Mouse (Mus musculus): ENCODE results near the gene Sag.

Gene Sag

GRCm38 (mm10) chr1:87803576-87803975 lies at the start of gene Sag:
Sag (plus strand) TSS chr1:87803680.
- no peak for DNase-seq (ENCODE audit: low read depth, low spot score)

GRCm38 (mm10) chr1:87755641-87756470 lies 47.6 kb upstream of the Sag start, which contains the start of gene Atg16l1:
Atg16l1 (plus strand) TSS chr1:87755870.
- DNase-seq (ENCODE audit: low read depth, low spot score) = peak; percentile 95

GRCm38 (mm10) chr1:87763821-87764220 lies 39.7 kb upstream of the Sag start:
- DNase-seq (ENCODE audit: low read depth, low spot score) = no peak

GRCm38 (mm10) chr1:87765741-87766140 lies 37.7 kb upstream of the Sag start:
- DNase-seq (ENCODE audit: low read depth, low spot score) = no peak

- DNase-seq (ENCODE audit: low read depth, low spot score) = no peak
These were observed 37.2 kb upstream of the Sag start for GRCm38 (mm10) chr1:87766233-87766632.

GRCm38 (mm10) chr1:87769263-87769662 lies 34.2 kb upstream of the Sag start:
- DNase-seq (ENCODE audit: low read depth, low spot score) = no peak

- no peak for DNase-seq (ENCODE audit: low read depth, low spot score)
These were observed 33.0 kb upstream of the Sag start for GRCm38 (mm10) chr1:87770486-87770885.

- no peak for DNase-seq (ENCODE audit: low read depth, low spot score)
These were observed 31.8 kb upstream of the Sag start for GRCm38 (mm10) chr1:87771724-87772123.

- no peak for DNase-seq (ENCODE audit: low read depth, low spot score)
These were observed 30.1 kb upstream of the Sag start for GRCm38 (mm10) chr1:87773336-87773735.

GRCm38 (mm10) chr1:87774845-87775244 lies 28.6 kb upstream of the Sag start:
- no peak for DNase-seq (ENCODE audit: low read depth, low spot score)

GRCm38 (mm10) chr1:87779204-87779785 lies 24.2 kb upstream of the Sag start:
- DNase-seq (ENCODE audit: low read depth, low spot score) = no peak

GRCm38 (mm10) chr1:87785703-87786102 lies 17.8 kb upstream of the Sag start:
- no peak for DNase-seq (ENCODE audit: low read depth, low spot score)

GRCm38 (mm10) chr1:87786251-87786650 lies 17.2 kb upstream of the Sag start:
- peak; percentile 17 for DNase-seq (ENCODE audit: low read depth, low spot score)

GRCm38 (mm10) chr1:87789665-87790064 lies 13.8 kb upstream of the Sag start:
- DNase-seq (ENCODE audit: low read depth, low spot score) = no peak

- DNase-seq (ENCODE audit: low read depth, low spot score) = no peak
These were observed 10.9 kb upstream of the Sag start for GRCm38 (mm10) chr1:87792438-87793137.

- no peak for DNase-seq (ENCODE audit: low read depth, low spot score)
These were observed 10.4 kb upstream of the Sag start for GRCm38 (mm10) chr1:87793138-87793449.

- no peak for DNase-seq (ENCODE audit: low read depth, low spot score)
These were observed 5.8 kb upstream of the Sag start for GRCm38 (mm10) chr1:87797702-87798101.

GRCm38 (mm10) chr1:87798306-87798705 lies 5.2 kb upstream of the Sag start:
- DNase-seq (ENCODE audit: low read depth, low spot score) = peak; percentile 22

GRCm38 (mm10) chr1:87807751-87808150 lies 4.3 kb downstream of the Sag start:
- DNase-seq (ENCODE audit: low read depth, low spot score) = no peak

GRCm38 (mm10) chr1:87811391-87811790 lies 7.9 kb downstream of the Sag start:
- no peak for DNase-seq (ENCODE audit: low read depth, low spot score)

GRCm38 (mm10) chr1:87812061-87812460 lies 8.6 kb downstream of the Sag start:
- no peak for DNase-seq (ENCODE audit: low read depth, low spot score)

GRCm38 (mm10) chr1:87813155-87813554 lies 9.7 kb downstream of the Sag start:
- no peak for DNase-seq (ENCODE audit: low read depth, low spot score)

GRCm38 (mm10) chr1:87813681-87814080 lies 10.2 kb downstream of the Sag start:
- no peak for DNase-seq (ENCODE audit: low read depth, low spot score)
